Mouse (Mus musculus): ENCODE results near the gene Myl4. TPM values are rescaled to one million over a fixed set of nuclear protein-coding genes. Genes with fewer than 3 reads are reported as not detected.

Gene Myl4
- polyA plus RNA-seq (2012; rRNA removed), result 118 and 132 TPM in 2 replicates

DNA sequence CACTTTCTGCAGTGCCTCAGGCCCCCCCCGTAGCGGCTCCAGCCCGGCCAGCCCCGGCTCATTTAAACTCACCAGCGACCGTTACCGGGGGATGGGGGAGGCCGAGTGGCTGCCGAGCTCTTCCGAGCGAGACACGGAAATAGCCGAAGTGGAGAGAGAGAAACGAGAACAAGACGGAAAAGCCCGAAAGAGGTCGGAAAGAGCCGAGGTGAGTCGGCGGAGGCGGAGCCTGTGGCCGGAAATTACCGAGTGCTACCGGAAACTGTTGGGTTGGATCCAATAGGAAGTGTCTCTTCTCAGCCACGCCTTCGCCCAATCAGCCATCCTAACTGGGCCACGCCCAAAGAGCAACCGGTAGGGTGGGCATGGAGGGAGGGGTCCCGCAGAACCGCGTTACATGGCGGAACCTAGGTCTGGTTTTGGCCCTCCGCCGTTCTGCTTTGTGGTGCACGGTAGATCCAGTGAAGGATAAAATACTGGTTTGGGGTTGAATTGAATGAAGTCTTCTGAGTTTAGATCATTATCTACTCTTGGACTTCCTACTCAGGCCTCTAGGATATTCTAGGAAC lies at the start of gene Myl4, which contains the start of gene Cdc27:
TSS of gene Myl4 (plus strand) at position 258 of the 569 bp plus-strand sequence.
TSS of gene Cdc27 (minus strand) at position 215 of the 569 bp plus-strand sequence.

DNA sequence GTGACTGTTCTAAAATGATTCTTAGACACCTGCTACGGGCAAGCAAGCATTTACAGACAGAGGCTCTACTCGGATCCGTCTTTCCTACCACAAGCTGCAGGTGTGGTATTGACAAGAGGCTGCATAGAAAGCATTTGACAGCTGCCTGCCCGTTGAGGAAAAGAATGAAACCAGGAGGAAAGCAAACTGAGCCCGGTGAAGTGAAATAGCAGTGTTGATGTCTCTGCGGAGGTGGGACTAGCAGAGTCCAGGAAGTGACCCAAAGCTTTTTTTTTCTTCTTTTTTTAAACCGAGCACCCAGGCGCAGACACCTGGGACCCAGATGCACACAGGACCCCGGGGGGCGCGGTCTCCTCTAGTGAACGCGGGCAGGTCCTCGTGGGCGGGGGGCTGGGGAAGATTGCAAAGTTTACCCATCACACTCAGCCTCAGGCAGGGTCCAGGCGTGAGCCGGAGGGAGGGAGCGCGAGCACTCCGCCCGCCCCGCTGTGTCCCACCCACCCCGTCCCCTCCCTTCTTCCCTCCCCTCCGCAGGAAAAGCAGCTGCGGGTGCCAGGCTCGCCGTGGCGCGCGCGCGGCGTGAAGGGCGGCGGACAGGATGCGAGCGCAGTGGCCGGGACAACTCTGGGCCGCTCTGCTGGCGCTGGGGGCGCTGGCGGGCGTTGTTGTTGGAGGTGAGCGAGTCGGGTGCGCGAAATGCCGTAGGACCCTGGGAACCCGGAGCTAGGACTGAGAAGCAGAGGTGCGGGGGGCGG lies 57.2 kb downstream of the Myl4 start, which contains the start of gene Itgb3:
TSS of gene Itgb3 (plus strand) at position 510 of the 755 bp plus-strand sequence.

Other genes with a start within 250 kb of the Myl4 start
- gene Kansl1, start 81.8 kb upstream of the Myl4 start, polyA plus RNA-seq (2012; rRNA removed), result 98.7 and 99.7 TPM in 2 replicates
- gene Cdc27, start within 50 bp of the Myl4 start, polyA plus RNA-seq (2012; rRNA removed), result 30.6 and 51.3 TPM in 2 replicates
- gene Itgb3, start 57.3 kb downstream of the Myl4 start, polyA plus RNA-seq (2012; rRNA removed), result 4.1 and 4.5 TPM in 2 replicates
- gene Gm11639, start 135.0 kb downstream of the Myl4 start, polyA plus RNA-seq (2012; rRNA removed), result 0.01 TPM in 1 of 2 replicates, not detected in the other